Mouse (Mus musculus): ENCODE results near the gene Dnajc12. TPM values are rescaled to one million over a fixed set of nuclear protein-coding genes. Genes with fewer than 3 reads are reported as not detected.
"Not testable (repeated sequence)": the region's sequence is repeated elsewhere in the genome, so short reads cannot be mapped to it uniquely, and the experiment has no call there.

Gene Dnajc12
- polyA plus RNA-seq, 1 experiment = 2.4 TPM

DNA sequence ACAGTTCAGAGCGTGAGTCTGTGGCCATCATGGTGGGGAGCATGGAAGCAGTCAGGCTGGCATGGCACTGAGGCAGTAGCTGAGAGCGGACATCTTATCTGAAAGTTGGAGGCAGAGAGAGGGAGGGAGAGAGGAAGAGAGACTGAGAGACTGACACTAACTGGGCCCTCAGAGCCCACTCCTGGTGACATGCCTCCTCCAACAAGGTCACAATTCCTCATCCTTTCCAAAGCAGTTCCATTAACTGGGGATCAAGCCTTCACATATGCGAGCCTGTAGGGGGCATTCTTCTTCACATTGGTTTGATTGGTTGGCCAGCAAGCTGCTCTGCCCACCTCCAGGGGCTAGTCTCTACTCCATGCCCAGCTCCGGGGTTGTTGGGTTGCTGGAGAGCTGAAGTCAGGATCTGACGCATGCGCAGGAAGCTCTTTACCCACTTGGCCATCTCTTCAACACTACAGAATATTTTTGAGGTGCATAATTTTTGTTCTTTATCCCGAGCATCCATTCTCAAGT lies 49.0 kb downstream of the Dnajc12 start:
- no peaks in the 10 kb centered on the region for H3K27me3 ChIP-seq (ENCODE audit: control insufficient read depth, insufficient read depth, insufficient read length)
- H3K4me3 ChIP-seq = no peak overlapping the region
- H3K36me3 ChIP-seq (ENCODE audit: control insufficient read depth, insufficient read depth) = no peaks in the 10 kb centered on the region
- no peak overlapping the region for H3K4me2 ChIP-seq (ENCODE audit: low read depth)
- no peak overlapping the region for H3ac ChIP-seq (ENCODE audit: control insufficient read depth, insufficient read length)
- no peaks in the 10 kb centered on the region for H3K79me2 ChIP-seq (ENCODE audit: control insufficient read depth, insufficient read depth)
- TF ChIP-seq E2F4 (IDR thresholded peaks at IDR 0.05; ENCODE audit: insufficient read depth) (no peak), REST (IDR thresholded peaks at IDR 0.05; ENCODE audit: insufficient read depth, insufficient read length) (no peak), TCF12 (IDR thresholded peaks at IDR 0.05; ENCODE audit: insufficient read depth, poor library complexity, severe bottlenecking) (no peak), USF1 (IDR thresholded peaks at IDR 0.05; ENCODE audit: low read depth) (no peak), MAX (IDR thresholded peaks at IDR 0.05; ENCODE audit: low read depth) (no peak), SRF (IDR thresholded peaks at IDR 0.05; ENCODE audit: control insufficient read depth, insufficient read length, low read depth) (no peak), POLR2A (IDR thresholded peaks at IDR 0.05; ENCODE audit: insufficient read length, low read depth) (no peak), CEBPB (IDR thresholded peaks at IDR 0.05; ENCODE audit: insufficient read depth, poor library complexity, severe bottlenecking) (no peak), MYOD1 (IDR thresholded peaks at IDR 0.05; ENCODE audit: control insufficient read depth in 1 of 3, insufficient read length in 2 of 3, low read depth in 2 of 3) (no peak), TCF3 (IDR thresholded peaks at IDR 0.05; ENCODE audit: insufficient read length, low read depth) (no peak), MYOG (IDR thresholded peaks at IDR 0.05; ENCODE audit: control insufficient read depth in 1 of 3, insufficient read depth in 1 of 3, insufficient read length in 2 of 3, low read depth in 2 of 3) (no peak), POLR2AphosphoS2 (IDR thresholded peaks at IDR 0.05; ENCODE audit: insufficient read length, low read depth) (no peak)

DNA sequence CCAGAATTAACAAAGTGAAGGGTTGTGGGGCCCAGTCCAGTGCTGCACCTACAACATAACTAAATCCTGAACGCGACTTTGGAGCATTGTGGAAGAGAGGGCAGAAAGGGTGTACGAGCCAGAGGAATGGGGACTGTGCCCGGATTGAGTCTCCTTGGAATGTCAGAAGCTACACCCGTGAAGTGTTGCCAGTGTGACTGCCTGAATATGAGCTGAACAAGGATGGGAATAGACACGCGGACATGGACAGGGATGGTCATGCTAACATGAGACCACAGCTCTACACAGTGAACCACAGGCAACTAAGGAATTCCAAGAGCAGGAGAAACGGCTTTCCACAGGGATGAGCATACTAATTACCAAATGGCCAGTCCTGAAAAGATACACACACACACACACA lies 49.9 kb downstream of the Dnajc12 start:
- TF ChIP-seq POLR2A (IDR thresholded peaks at IDR 0.05; ENCODE audit: insufficient read length, low read depth) = no peak
- no peak for TF ChIP-seq USF1 (IDR thresholded peaks at IDR 0.05; ENCODE audit: low read depth)
- no peak for TF ChIP-seq MAX (IDR thresholded peaks at IDR 0.05; ENCODE audit: low read depth)
- TF ChIP-seq REST (IDR thresholded peaks at IDR 0.05; ENCODE audit: insufficient read depth, insufficient read length) = no peak
- TF ChIP-seq TCF12 (IDR thresholded peaks at IDR 0.05; ENCODE audit: insufficient read depth, poor library complexity, severe bottlenecking) = no peak
- TF ChIP-seq E2F4 (IDR thresholded peaks at IDR 0.05; ENCODE audit: insufficient read depth) = no peak
- TF ChIP-seq SRF (IDR thresholded peaks at IDR 0.05; ENCODE audit: control insufficient read depth, insufficient read length, low read depth) = no peak
- TF ChIP-seq CEBPB (IDR thresholded peaks at IDR 0.05; ENCODE audit: insufficient read depth, poor library complexity, severe bottlenecking) = no peak
- no peak for TF ChIP-seq POLR2AphosphoS2 (IDR thresholded peaks at IDR 0.05; ENCODE audit: insufficient read length, low read depth)
- TF ChIP-seq MYOD1 (IDR thresholded peaks at IDR 0.05; ENCODE audit: control insufficient read depth in 1 of 3, insufficient read length in 2 of 3, low read depth in 2 of 3) = no peak
- no peak for TF ChIP-seq MYOG (IDR thresholded peaks at IDR 0.05; ENCODE audit: control insufficient read depth in 1 of 3, insufficient read depth in 1 of 3, insufficient read length in 2 of 3, low read depth in 2 of 3)
- no peak for TF ChIP-seq TCF3 (IDR thresholded peaks at IDR 0.05; ENCODE audit: insufficient read length, low read depth)
- Histone ChIP-seq H3K36me3 (ENCODE audit: control insufficient read depth, insufficient read depth) (no peaks in the 10 kb centered on the region), H3K4me2 (ENCODE audit: low read depth) (no peak overlapping the region), H3K79me2 (ENCODE audit: control insufficient read depth, insufficient read depth) (no peaks in the 10 kb centered on the region), H3ac (ENCODE audit: control insufficient read depth, insufficient read length) (no peak overlapping the region), H3K27me3 (ENCODE audit: control insufficient read depth, insufficient read depth, insufficient read length) (no peaks in the 10 kb centered on the region), H3K4me3 (no peak overlapping the region)

DNA sequence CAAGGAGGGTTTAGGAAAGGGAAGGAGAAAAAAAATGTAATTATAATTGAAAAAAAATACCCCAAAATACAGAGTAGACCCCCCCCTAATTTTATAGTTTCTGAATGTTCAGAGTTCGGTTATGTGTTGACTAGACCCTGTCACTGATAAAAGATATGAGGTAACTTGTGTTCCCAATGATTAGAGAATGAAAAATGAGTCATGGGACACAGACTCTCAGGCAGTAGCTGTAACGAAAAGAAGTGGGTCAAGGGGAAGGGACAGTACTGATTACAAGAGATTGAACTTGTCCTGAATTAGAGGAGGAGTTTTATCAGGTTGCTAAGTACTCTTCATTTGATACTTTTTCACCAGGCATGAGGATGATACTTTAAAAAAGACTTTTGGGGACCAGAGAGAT lies 50.6 kb downstream of the Dnajc12 start:
- Histone ChIP-seq H3K36me3 (ENCODE audit: control insufficient read depth, insufficient read depth) (no peaks in the 10 kb centered on the region), H3K27me3 (ENCODE audit: control insufficient read depth, insufficient read depth, insufficient read length) (no peaks in the 10 kb centered on the region), H3K79me2 (ENCODE audit: control insufficient read depth, insufficient read depth) (no peaks in the 10 kb centered on the region), H3ac (ENCODE audit: control insufficient read depth, insufficient read length) (no peak overlapping the region), H3K4me3 (no peak overlapping the region), H3K4me2 (ENCODE audit: low read depth) (no peak overlapping the region)
- TF ChIP-seq USF1 (IDR thresholded peaks at IDR 0.05; ENCODE audit: low read depth) (no peak), POLR2AphosphoS2 (IDR thresholded peaks at IDR 0.05; ENCODE audit: insufficient read length, low read depth) (no peak), MAX (IDR thresholded peaks at IDR 0.05; ENCODE audit: low read depth) (no peak), POLR2A (IDR thresholded peaks at IDR 0.05; ENCODE audit: insufficient read length, low read depth) (no peak)

DNA sequence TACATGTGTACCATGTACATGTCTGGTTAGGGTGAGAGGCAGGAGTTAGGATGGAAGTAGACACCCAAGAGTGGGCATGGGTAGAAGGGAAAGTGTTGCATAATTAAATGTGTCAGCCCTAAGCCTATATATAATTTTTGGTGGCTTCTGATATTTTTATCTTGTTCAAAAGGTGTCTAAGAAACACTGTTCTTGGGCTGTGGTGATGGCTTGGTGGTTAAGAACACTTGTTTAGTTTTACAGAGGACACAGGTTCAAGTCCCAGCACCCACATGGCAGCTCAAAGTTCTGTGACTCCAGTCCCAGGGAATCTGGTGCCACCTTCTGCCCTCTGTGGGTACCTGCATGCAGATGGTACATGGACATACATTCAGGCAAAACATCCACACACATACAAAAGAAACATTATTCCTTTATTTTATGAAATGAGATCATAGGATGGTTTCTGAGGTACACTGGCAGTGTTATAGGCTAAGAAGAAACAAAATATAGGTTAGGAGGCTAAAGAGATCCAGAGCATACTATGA lies 56.6 kb downstream of the Dnajc12 start:
- Histone ChIP-seq H3K4me3 (no peak overlapping the region), H3K36me3 (ENCODE audit: control insufficient read depth, insufficient read depth) (no peaks in the 10 kb centered on the region), H3K79me2 (ENCODE audit: control insufficient read depth, insufficient read depth) (no peaks in the 10 kb centered on the region), H3K4me2 (ENCODE audit: low read depth) (no peak overlapping the region), H3ac (ENCODE audit: control insufficient read depth, insufficient read length) (no peak overlapping the region), H3K27me3 (ENCODE audit: control insufficient read depth, insufficient read depth, insufficient read length) (no peaks in the 10 kb centered on the region)
- TF ChIP-seq E2F4 (IDR thresholded peaks at IDR 0.05; ENCODE audit: insufficient read depth) = no peak
- TF ChIP-seq REST (IDR thresholded peaks at IDR 0.05; ENCODE audit: insufficient read depth, insufficient read length) = no peak
- no peak for TF ChIP-seq POLR2AphosphoS2 (IDR thresholded peaks at IDR 0.05; ENCODE audit: insufficient read length, low read depth)
- TF ChIP-seq TCF3 (IDR thresholded peaks at IDR 0.05; ENCODE audit: insufficient read length, low read depth) = no peak
- no peak for TF ChIP-seq MAX (IDR thresholded peaks at IDR 0.05; ENCODE audit: low read depth)

DNA sequence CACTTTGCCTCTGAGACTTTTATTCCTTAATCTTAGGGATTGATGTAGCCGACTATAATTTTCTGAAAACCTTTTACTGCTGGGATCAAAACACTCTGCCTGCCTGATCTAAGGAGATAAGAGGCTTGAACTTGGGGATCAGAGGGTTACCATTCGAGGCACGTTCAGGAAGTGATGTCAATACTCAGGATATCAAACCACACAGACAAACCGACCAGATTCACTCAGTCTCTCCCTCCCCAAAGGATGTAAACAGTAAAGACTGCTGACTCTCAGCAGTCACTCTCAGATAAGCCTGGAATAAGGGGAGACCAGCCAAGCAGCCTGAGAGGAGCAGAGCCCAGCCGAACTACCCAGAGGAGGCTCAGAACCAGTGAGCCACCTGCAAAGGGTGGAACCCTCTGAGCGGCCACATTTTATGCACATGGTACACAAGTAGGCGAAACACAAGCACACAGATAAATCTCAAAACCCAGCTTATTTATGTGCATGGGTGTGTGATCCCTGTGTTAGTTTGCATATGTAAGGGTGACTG lies 57.5 kb downstream of the Dnajc12 start:
- Histone ChIP-seq H3K4me2 (ENCODE audit: low read depth) (no peak overlapping the region), H3K27me3 (ENCODE audit: control insufficient read depth, insufficient read depth, insufficient read length) (no peaks in the 10 kb centered on the region), H3K79me2 (ENCODE audit: control insufficient read depth, insufficient read depth) (no peaks in the 10 kb centered on the region), H3K4me3 (no peak overlapping the region), H3ac (ENCODE audit: control insufficient read depth, insufficient read length) (no peak overlapping the region), H3K36me3 (ENCODE audit: control insufficient read depth, insufficient read depth) (no peaks in the 10 kb centered on the region)
- TF ChIP-seq POLR2A (IDR thresholded peaks at IDR 0.05; ENCODE audit: insufficient read length, low read depth) (no peak), REST (IDR thresholded peaks at IDR 0.05; ENCODE audit: insufficient read depth, insufficient read length) (no peak), TCF12 (IDR thresholded peaks at IDR 0.05; ENCODE audit: insufficient read depth, poor library complexity, severe bottlenecking) (no peak), SRF (IDR thresholded peaks at IDR 0.05; ENCODE audit: control insufficient read depth, insufficient read length, low read depth) (no peak), E2F4 (IDR thresholded peaks at IDR 0.05; ENCODE audit: insufficient read depth) (no peak), MAX (IDR thresholded peaks at IDR 0.05; ENCODE audit: low read depth) (no peak), USF1 (IDR thresholded peaks at IDR 0.05; ENCODE audit: low read depth) (no peak), MYOG (IDR thresholded peaks at IDR 0.05; ENCODE audit: control insufficient read depth in 1 of 3, insufficient read depth in 1 of 3, insufficient read length in 2 of 3, low read depth in 2 of 3) (no peak), CEBPB (IDR thresholded peaks at IDR 0.05; ENCODE audit: insufficient read depth, poor library complexity, severe bottlenecking) (no peak)

DNA sequence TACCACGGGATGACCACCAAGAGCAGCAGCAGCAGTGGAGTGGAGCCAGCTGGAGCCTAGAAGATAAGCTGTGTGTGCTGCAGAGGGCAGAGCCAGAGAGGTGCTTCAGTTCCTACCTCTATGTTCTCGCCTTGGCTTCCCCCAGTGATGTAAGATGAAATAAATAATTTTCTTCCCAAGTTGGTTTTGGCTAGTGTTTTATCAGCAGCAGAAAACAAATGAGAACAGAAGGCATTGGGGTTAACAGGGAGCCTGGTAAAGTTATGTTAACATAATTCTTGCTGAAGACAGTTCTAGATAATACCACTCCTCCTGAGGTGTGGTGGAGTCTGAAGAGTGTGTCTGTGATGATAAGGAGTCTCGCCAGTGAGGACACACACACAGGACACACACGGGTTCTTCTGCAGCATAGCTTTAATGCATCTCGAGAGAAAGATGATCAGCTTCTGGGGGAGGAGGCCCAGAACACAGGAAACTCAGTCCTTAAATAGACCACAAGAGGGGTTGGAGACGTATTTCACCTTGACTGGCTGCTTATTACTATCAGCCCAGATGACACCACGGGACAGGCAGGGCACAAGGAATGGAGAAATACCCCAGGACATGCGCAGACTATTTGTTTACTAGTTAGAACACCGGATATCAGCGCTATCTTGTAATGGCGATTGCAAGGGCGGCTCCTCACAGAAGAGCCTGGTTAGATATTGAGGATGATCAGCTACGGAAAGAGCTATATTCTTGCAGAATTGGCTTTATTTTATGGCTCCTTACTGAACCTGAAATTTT lies 62.6 kb downstream of the Dnajc12 start:
- H3ac ChIP-seq (ENCODE audit: control insufficient read depth, insufficient read length); H3K4me2 ChIP-seq (ENCODE audit: low read depth); H3K27me3 ChIP-seq (ENCODE audit: control insufficient read depth, insufficient read depth, insufficient read length); H3K36me3 ChIP-seq (ENCODE audit: control insufficient read depth, insufficient read depth); H3K79me2 ChIP-seq (ENCODE audit: control insufficient read depth, insufficient read depth); H3K4me3 ChIP-seq: not testable (repeated sequence)
